Mouse (Mus musculus): Measurements from ENCODE around the gene Mmp12.
"Not testable (repeated sequence)": the region's sequence is repeated elsewhere in the genome, so short reads cannot be mapped to it uniquely, and the experiment has no call there.

The Mmp12 gene

GRCm38 (mm10) chr9:7344107-7344506 lies at the start of gene Mmp12:
Gene Mmp12, plus strand, starts transcription at chr9:7344381.
- no peak for DNase-seq

- no peak for DNase-seq
These were observed 12.3 kb upstream of the Mmp12 start for GRCm38 (mm10) chr9:7331847-7332246.

GRCm38 (mm10) chr9:7335766-7336680 lies 8.2 kb upstream of the Mmp12 start:
- no peak for DNase-seq

GRCm38 (mm10) chr9:7336740-7337483 lies 7.3 kb upstream of the Mmp12 start:
- DNase-seq, result no peak

- DNase-seq, result no peak
These were observed 1.3 kb downstream of the Mmp12 start for GRCm38 (mm10) chr9:7345513-7345912.

- no peak for DNase-seq
These were observed 10.4 kb downstream of the Mmp12 start for GRCm38 (mm10) chr9:7354535-7354934.

GRCm38 (mm10) chr9:7387947-7388346 lies 43.8 kb downstream of the Mmp12 start, which contains the start of gene Mmp1b:
Gene Mmp1b, minus strand, starts transcription at chr9:7388047.
- no peak for DNase-seq

GRCm38 (mm10) chr9:7396556-7396955 lies 52.4 kb downstream of the Mmp12 start:
- DNase-seq, result not testable (repeated sequence)

Measured in cerebellum, adult 9-10 months (tissue).